Mouse (Mus musculus): ENCODE results near the gene Znrd1.

- TF ChIP-seq POLR2A (IDR thresholded peaks at IDR 0.05; ENCODE audit: borderline replicate concordance, insufficient read depth, low read length) (no peak), CTCF (IDR thresholded peaks at IDR 0.05; ENCODE audit: borderline replicate concordance, insufficient read depth, low read depth, low read length) (no peak)
These were observed 36.2 kb upstream of the Znrd1 start for GRCm38 (mm10) chr17:36994528-36994927.
